Mouse (Mus musculus) midbrain, embryonic 10.5 days (tissue): ENCODE results near the gene Phf14. TPM values are rescaled to one million over a fixed set of nuclear protein-coding genes. Genes with fewer than 3 reads are reported as not detected.

Experiments used
- DNase-seq: peaks from one replicate; pipeline ENCODE4 v3.0.0-alpha.2; 2017; ENCODE audit warnings: low spot score
- H3K27ac ChIP-seq: fragments of 300-500 bp; sonication (generic); replicated peaks from 2 replicates; pipeline ENCODE4 v1.5.1; 2016; ENCODE audit warnings: mild to moderate bottlenecking
- H3K27me3 ChIP-seq: fragments of 300-500 bp; sonication (generic); 2 replicates; pipeline ENCODE4 v1.6.1; 2016; ENCODE audit warnings: low read depth, mild to moderate bottlenecking; ENCODE audit not compliant: poor library complexity, severe bottlenecking
- H3K36me3 ChIP-seq: fragments of 300-500 bp; sonication (generic); 2 replicates; pipeline ENCODE4 v1.6.1; 2016; ENCODE audit warnings: mild to moderate bottlenecking, moderate library complexity
- H3K4me1 ChIP-seq: fragments of 300-500 bp; sonication (generic); 2 replicates; pipeline ENCODE4 v1.6.1; 2016
- H3K4me3 ChIP-seq: fragments of 300-500 bp; sonication (generic); 2 replicates; pipeline ENCODE4 v1.5.1; 2016; ENCODE audit warnings: mild to moderate bottlenecking, moderate library complexity
- H3K9me3 ChIP-seq: fragments of 300-500 bp; sonication (generic); replicated peaks from 2 replicates; pipeline ENCODE4 v1.6.1; 2016; ENCODE audit warnings: mild to moderate bottlenecking
- WGBS: fragments of 180-500 bp; shearing (Covaris S2); methylation state at CpG from one replicate; pipeline ENCODE4 v1.1.7; 2016; 5-methylcytosine and 5-hydroxymethylcytosine counted together
- polyA plus RNA-seq: library from polyadenylated mRNA; unstranded; fragments of >200 nt; fragmentation: Nextera tagmentation; extraction: Ambion mirVana; gene quantifications from 2 replicates; pipeline ENCODE4 v1.2.1, GENCODE M21; 2016

Phf14 gene
- polyA plus RNA-seq, 1 experiment from 2014 or later, result 65.3 TPM

- Histone ChIP-seq H3K4me3 (no peak overlapping the region), H3K36me3 (peaks cover 77% of the 10 kb centered on the region), H3K9me3 (no peaks in the 10 kb centered on the region), H3K4me1 (no peaks in the 10 kb centered on the region), H3K27ac (no peak overlapping the region), H3K27me3 (no peaks in the 10 kb centered on the region)
- 90% methylated on average over 1 of the region's 1 CpGs for WGBS
- DNase-seq, result no peak
Observed at GRCm38 (mm10) chr6:11993782-11994181, 86.2 kb downstream of the Phf14 start.

DNA sequence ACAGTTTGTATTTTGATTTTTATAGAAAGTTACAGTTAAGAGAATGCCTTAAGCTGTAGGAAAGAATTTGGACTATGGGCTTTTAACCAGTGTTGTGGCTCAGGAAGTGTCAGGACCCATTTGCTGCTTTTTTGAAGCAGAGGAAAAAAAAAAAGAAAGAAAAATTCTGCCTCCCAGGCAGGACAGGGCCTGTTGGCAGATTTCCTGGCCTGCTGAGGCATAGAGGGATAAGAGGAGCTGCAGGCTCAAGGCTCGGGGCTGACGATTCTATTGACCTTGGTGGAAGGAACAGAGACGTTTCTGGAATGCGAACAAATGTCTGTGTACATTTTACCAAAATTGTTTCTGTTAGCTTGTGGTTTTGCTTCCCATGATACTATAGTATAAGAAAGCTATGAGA, 91.0 kb downstream of the Phf14 start:
- H3K9me3 ChIP-seq, result no peaks in the 10 kb centered on the region
- no peaks in the 10 kb centered on the region for H3K27me3 ChIP-seq
- no peaks in the 10 kb centered on the region for H3K4me1 ChIP-seq
- whole genome bisulfite sequencing, result 94% methylated on average over 4 of the region's 4 CpGs
- H3K27ac ChIP-seq, result no peak overlapping the region
- H3K36me3 ChIP-seq, result peaks cover 82% of the 10 kb centered on the region
- no peak for DNase-seq
- H3K4me3 ChIP-seq, result no peak overlapping the region

DNA sequence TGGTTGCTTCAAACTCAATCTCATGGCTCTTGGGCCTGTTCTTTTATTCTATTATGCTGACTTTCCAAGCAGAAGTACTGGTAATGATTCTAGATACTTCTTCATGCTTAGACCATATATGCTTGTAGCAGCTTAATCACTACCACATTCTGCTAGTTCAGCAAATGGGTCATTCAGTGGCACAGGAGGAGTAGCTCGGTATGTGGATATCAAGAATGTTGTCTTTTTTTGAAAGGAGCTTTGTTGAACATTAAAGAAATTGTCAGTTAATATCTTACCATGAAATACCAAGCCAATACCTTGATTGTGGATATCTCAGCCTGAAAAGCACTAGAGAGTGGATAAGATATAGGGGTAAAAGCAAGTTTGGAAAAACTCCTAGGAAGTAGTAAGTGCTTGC, 91.9 kb downstream of the Phf14 start:
- Histone ChIP-seq H3K27ac (no peak overlapping the region), H3K4me3 (no peak overlapping the region), H3K4me1 (no peaks in the 10 kb centered on the region), H3K27me3 (no peaks in the 10 kb centered on the region), H3K9me3 (no peaks in the 10 kb centered on the region), H3K36me3 (peaks cover 74% of the 10 kb centered on the region)
- DNase-seq, result no peak
- WGBS, result 98% methylated on average over 1 of the region's 1 CpGs

GRCm38 (mm10) chr6:12005455-12005854, 97.8 kb downstream of the Phf14 start:
- Histone ChIP-seq H3K27ac (no peak overlapping the region), H3K9me3 (no peaks in the 10 kb centered on the region), H3K27me3 (no peaks in the 10 kb centered on the region), H3K36me3 (peaks cover 52% of the 10 kb centered on the region), H3K4me1 (no peaks in the 10 kb centered on the region), H3K4me3 (no peak overlapping the region)
- DNase-seq, result no peak
- 97% methylated on average over 4 of the region's 4 CpGs for WGBS

GRCm38 (mm10) chr6:12006001-12006400, 98.4 kb downstream of the Phf14 start:
- Histone ChIP-seq H3K4me1 (no peaks in the 10 kb centered on the region), H3K9me3 (no peaks in the 10 kb centered on the region), H3K27me3 (no peaks in the 10 kb centered on the region), H3K36me3 (peaks cover 49% of the 10 kb centered on the region), H3K4me3 (no peak overlapping the region), H3K27ac (no peak overlapping the region)
- 88% methylated on average over 1 of the region's 1 CpGs for WGBS
- DNase-seq, result no peak

DNA sequence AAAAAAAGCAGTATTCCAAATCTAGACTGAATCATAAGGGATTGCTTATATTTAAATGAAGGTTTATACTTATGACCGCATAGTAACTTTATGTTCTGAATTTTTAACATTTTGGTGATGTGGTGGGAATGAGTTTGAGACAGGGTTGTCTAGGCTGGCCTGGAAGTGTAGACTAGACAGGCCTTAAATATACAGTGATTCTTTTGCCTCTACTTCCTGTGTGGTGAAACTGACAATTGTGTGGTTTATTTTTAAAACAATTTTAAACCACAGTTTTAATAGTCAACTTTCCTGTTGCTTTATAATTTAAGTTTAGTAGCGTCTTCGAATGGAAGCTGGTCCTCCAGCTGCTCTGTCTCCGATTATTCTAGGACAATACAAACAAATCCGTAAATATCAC, 104.5 kb downstream of the Phf14 start:
- Histone ChIP-seq H3K4me1 (no peaks in the 10 kb centered on the region), H3K27me3 (no peaks in the 10 kb centered on the region), H3K4me3 (no peak overlapping the region), H3K36me3 (peaks cover 21% of the 10 kb centered on the region), H3K27ac (no peak overlapping the region), H3K9me3 (no peaks in the 10 kb centered on the region)
- no peak for DNase-seq
- WGBS, result 94% methylated on average over 5 of the region's 5 CpGs

DNA sequence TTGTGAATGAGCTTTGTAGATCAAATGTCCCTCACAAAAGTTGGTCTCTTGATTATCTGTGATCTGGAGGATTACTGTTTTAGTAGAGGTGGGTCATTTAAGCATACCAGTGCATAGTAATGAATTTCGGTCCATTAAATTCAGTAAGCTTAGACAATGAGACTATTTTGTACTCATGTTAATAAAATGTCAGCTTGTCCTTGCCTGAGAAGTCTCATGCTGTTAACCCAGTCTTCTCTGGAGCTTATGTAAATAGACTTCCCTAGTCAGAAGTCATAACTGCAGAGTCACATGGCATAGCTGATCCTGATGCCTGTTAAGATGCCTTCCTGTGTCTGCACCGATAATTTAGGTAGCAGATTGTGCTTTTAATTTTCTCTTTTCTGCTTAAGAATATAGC, 106.4 kb downstream of the Phf14 start:
- peaks cover 14% of the 10 kb centered on the region for H3K36me3 ChIP-seq
- 67% methylated on average over 2 of the region's 2 CpGs for WGBS
- no peaks in the 10 kb centered on the region for H3K27me3 ChIP-seq

DNA sequence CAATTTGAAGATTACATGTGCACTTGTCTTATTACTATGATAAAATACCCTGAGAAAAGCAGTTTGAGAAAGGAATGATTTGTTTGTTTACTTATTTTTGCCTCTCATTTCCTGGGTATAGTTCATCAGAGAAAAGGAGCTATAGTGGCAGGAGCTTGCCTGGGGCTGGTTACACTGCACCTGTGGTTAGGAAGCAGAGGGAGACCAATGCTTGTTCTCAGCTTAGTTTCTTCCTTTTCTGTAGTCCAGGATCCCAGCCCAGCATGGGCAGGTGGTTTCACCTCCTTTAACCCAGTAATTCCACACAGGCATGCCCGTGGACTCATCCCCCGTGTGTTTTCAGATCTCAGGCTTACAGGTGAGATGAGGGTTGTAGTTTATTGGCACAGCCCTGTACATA, 107.1 kb downstream of the Phf14 start:
- peaks cover 14% of the 10 kb centered on the region for H3K36me3 ChIP-seq
- H3K4me3 ChIP-seq, result no peak overlapping the region
- H3K27me3 ChIP-seq, result no peaks in the 10 kb centered on the region
- DNase-seq, result no peak
- no peaks in the 10 kb centered on the region for H3K9me3 ChIP-seq
- H3K27ac ChIP-seq, result no peak overlapping the region
- no peaks in the 10 kb centered on the region for H3K4me1 ChIP-seq
- WGBS, result 91% methylated on average over 2 of the region's 2 CpGs

More for the DNA sequence above, 106.4 kb downstream of the Phf14 start:
- Histone ChIP-seq H3K9me3 (no peaks in the 10 kb centered on the region), H3K4me1 (no peaks in the 10 kb centered on the region), H3K4me3 (no peak overlapping the region), H3K27ac (no peak overlapping the region)
- DNase-seq, result no peak

DNA sequence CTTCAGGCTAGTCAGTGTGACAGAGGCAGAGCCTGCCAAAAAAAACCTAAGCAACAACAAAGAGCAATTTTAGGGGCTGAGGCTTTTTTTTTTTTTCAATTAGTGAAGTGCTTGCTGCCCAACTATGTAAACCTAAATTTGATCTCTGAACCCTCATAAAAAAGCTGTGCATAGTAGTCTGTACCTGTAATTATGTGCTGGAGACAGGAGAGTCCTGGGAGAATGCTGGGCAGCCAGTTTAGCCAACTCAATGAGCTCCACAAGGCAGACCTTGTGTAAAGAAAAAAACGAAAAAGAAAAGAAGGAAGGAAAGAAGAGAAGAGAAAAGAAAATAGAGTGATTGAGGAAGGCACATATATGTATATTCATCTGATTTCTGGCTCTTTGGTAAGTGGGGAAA, 112.1 kb downstream of the Phf14 start:
- DNase-seq, result no peak
- no peak overlapping the region for H3K4me3 ChIP-seq

DNA sequence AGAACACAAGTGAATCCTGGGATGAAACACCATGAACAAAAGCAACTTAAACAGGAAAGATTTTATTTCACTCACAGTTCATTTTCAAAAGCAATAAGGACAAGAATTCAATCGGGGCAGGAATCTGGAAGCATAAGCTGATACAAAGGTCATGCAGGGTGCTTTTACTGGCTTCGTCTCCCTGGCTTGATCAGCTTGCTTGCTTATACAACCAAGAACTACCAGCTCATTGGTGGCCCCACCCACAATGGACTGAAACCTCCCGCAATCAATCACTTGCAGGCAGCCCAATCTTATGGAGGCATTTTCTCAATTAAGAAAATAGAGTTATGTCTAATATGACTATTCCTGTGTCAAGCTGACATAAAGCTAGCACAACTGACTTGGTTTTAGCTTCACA, 112.5 kb downstream of the Phf14 start:
- no peak for DNase-seq
- Histone ChIP-seq H3K4me3 (no peak overlapping the region), H3K9me3 (no peaks in the 10 kb centered on the region), H3K4me1 (no peaks in the 10 kb centered on the region), H3K27me3 (no peaks in the 10 kb centered on the region), H3K36me3 (peaks cover 28% of the 10 kb centered on the region), H3K27ac (no peak overlapping the region)
- 91% methylated on average over 3 of the region's 3 CpGs for WGBS

More for the DNA sequence above, 112.1 kb downstream of the Phf14 start:
- Histone ChIP-seq H3K27ac (no peak overlapping the region), H3K36me3 (peaks cover 31% of the 10 kb centered on the region), H3K9me3 (no peaks in the 10 kb centered on the region), H3K4me1 (no peaks in the 10 kb centered on the region), H3K27me3 (no peaks in the 10 kb centered on the region)
- 81% methylated on average over 1 of the region's 1 CpGs for WGBS

- WGBS, result 93% methylated on average over 4 of the region's 4 CpGs
- H3K36me3 ChIP-seq, result peaks cover 28% of the 10 kb centered on the region
- H3K27ac ChIP-seq, result no peak overlapping the region
- no peaks in the 10 kb centered on the region for H3K4me1 ChIP-seq
- H3K9me3 ChIP-seq, result no peaks in the 10 kb centered on the region
- no peaks in the 10 kb centered on the region for H3K27me3 ChIP-seq
- H3K4me3 ChIP-seq, result no peak overlapping the region
- no peak for DNase-seq
Observed at GRCm38 (mm10) chr6:12020738-12021137, 113.1 kb downstream of the Phf14 start.

DNA sequence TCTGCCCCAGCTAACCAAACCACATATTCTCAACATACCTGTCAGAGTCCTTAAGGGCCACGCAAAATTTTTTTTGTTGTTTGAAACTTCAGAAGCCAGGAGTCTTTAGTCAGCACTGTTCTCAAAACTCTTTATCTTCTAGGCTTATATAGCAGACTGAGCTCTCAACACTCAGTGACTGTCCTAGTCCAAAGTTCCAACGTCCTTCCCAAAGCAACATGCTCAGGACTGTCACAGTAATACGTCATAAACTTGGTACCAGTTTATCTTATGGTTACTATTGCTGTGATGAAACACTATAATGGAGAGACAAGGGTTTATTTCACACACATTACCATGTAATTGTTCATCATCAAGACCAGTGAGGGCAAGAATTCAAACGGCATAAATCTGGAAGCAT, 113.9 kb downstream of the Phf14 start:
- Histone ChIP-seq H3K4me3 (no peak overlapping the region), H3K36me3 (peaks cover 28% of the 10 kb centered on the region), H3K4me1 (no peaks in the 10 kb centered on the region), H3K27me3 (no peaks in the 10 kb centered on the region), H3K27ac (no peak overlapping the region), H3K9me3 (no peaks in the 10 kb centered on the region)
- 92% methylated on average over 4 of the region's 4 CpGs for WGBS
- DNase-seq, result no peak

DNA sequence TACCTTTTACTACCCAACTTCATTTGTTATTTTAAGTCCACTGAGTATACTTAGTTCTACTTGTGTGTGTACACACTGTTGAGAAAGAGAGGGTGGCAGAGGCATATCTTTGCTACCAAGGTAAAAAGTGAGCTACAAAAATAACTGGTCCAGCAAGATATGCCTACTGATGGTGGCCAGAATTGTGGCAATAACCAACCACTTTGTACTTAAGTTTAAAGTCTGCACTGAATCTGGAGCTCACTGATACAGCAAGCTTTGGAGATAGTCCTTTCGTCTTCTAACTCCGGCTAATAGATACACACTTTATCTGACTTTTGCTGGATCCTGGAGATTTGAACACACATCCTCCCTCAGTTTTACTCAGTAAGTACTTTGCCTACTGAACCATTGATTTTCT, 115.8 kb downstream of the Phf14 start:
- Histone ChIP-seq H3K27ac (no peak overlapping the region), H3K36me3 (peaks cover 24% of the 10 kb centered on the region), H3K4me1 (no peaks in the 10 kb centered on the region), H3K27me3 (no peaks in the 10 kb centered on the region), H3K9me3 (no peaks in the 10 kb centered on the region), H3K4me3 (no peak overlapping the region)
- WGBS, result 97% methylated on average over 2 of the region's 2 CpGs
- DNase-seq, result no peak
